Mouse (Mus musculus) embryo, embryonic 9.5 days (tissue): ENCODE measurements at regions not wholly inside any gene's neighbourhood (a gene's known extent, or its start where the extent isn't known, plus 50 kb on each side); places are given as distances from the start of the nearest gene placed in this dataset.

ENCODE experiments used
- DNase-seq: peaks from one replicate; pipeline ENCODE4 v3.0.0-alpha.2; 2017; ENCODE audit errors: extremely low spot score

DNA sequence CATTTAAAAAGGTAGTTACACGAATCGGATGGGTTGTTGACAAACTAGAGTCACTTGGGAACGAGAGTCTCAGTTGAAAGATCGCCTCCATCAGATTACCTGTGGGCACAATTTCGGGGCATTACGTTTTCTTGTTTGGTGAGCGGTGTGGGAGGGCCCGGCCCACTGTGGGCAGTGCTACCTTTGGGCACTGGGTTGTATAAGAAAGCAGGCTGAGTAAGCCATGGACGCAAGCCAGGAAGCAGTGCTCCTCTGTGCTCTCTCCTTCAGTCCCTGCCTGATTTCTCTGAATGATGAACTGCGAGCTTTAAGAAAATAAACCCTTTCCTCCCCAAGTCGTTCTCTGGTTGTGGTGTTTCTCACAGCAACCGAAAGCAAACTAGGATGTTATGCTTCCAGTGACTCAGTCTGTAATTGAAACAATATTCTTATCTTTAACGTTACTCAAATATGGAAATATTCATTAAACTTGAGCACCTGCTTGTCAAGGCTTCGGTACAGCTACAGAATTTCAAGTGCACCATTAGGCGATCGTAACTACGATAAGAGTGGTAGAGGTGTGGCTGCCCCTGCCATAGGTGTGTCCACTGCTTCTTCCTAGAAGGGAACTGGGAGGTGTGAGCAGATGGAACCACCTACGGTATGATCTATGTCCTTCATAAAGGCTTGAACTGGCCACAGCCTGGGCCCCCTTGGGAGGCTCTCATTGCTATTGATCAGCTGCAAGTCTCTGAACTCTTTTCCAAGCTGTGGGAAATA lies 119.2 kb upstream of the Tsc22d1 start:
- DNase-seq, result no peak

DNA sequence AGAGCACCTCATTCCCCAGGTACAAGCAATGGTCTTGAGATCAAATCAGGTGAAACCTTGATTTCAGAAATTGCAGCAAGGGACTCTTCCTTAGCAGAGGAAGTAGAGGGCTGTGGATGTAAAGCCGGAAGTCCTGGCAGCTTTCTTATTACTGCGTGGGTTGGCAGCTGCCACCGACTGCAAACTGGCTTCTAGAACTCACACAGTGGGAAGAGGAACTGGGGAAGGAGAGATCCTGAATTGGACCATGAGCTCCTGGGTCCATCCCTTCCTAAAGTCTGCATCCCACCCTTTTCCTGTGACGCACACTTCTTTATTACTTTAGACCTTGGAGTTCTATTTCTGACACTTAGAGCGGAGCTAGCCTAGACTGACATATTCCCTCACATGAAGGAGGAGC lies 116.9 kb upstream of the Tsc22d1 start:
- no peak for DNase-seq

DNA sequence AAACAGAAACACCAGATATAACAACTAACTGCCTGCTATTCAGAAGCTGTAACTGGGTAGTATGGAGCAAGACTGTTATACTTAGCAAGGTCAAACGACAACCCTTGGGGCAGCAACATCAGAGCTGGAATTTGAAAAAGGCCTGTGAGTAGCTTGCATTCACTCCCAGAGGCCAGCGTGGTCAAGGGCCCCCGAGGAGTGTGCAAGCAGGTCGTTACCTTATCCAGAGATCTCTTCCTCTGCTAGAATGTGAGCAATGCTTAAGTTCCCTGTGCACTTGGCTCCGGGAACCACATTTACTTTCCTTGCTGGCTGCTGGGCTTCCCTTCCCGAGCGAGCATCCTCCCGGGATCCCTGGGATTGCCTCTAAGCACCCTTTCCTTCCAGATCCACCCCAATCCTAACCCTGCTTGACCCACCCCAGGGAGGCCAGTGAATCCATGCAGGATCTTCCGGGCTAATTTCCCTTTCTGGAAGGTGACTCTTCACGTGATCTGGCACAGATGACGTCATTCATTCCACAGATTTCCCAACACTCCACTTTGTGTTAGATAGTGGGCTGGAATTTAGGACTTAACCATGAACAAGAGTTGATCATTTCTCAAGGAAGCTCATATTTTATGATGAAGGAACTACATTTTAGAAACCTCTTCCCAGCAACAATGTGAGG lies 112.3 kb upstream of the Tsc22d1 start:
- DNase-seq, result no peak

DNA sequence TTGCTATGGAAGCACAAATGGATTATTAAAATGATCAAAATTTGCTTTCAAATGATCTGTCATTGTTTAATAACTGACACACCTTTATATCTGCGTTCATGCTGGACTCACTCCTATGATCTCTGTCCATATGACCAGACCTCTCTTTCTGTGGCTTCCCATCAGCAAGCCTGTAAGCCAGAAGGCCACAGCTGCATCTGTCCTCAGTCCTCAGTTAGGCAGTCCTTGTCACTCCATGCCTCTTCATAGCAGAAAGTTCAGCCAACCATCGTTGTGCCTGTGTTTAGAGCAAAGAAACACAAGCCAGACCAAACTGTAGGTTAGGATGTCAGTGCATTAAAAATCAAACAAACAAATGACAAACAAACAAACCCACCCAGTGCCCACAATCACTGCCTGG lies 107.2 kb upstream of the Tsc22d1 start:
- no peak for DNase-seq

DNA sequence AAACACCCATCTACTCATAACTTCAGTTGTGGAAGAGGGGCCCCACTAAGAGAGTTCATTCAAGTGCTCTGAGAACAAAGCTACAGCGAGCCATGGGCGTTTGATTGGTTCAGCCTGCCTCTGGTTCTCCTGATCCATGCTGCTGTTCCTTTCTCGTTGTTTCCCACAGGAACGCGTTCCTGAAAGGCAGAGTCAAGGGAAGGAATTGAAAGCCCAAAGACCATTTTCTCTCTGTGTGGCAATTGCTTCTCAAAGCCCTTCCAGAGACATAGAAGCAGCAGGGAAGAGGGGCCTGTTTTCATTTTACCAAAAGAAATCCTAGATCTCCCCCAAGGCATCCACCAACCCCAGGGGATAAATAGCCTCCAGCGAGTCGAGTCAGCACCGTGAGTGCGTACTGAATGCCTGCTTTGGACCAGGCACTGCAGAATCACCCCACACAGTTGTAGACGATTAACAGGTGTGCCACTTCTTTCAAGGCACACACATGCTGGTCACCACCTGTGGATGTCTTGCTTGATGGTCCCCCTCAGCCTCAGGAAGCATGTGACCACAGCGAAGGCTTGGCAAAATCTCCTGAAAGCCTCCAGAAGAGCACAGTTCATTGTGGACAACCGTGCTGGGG lies 106.5 kb upstream of the Tsc22d1 start:
- DNase-seq, result no peak

DNA sequence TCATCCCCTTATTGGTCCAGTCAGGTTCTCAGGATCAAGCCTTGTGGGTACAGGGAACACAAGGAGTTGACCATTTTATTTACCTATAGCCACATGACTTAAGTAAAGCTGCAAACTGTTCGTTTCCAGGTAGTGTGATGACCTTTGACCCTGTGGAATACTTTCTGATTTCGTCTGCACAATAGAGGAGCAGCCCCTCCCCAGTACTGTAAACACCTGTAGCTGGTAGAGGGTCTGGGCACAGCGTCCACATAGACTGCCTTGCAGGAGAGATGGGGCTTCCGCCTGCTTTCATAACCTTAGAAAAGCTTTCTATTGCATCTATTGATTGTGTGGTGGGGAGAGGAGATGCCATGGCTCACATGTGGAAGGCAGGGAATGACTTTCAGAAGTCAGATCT lies 105.2 kb upstream of the Tsc22d1 start:
- no peak for DNase-seq

DNA sequence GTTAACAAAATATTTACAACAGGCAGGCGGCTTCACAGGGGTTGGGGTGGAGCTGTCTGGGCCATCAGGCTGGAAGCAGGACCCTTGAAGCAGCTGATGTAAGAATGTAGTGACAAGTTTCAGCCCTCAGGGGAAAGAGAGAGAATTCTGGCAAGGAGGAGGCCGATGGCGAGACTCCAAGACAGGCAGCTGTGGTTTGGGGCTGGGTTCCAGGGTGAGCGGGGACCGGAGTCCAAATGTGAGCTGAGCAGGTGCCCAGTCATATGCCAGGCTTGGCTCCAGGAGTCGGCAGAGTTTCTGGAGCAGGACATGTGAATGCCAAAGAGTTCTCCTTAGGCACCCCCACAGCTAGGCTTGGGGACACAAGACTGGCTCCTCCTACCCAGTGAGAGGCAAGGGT lies 104.5 kb upstream of the Tsc22d1 start:
- no peak for DNase-seq

DNA sequence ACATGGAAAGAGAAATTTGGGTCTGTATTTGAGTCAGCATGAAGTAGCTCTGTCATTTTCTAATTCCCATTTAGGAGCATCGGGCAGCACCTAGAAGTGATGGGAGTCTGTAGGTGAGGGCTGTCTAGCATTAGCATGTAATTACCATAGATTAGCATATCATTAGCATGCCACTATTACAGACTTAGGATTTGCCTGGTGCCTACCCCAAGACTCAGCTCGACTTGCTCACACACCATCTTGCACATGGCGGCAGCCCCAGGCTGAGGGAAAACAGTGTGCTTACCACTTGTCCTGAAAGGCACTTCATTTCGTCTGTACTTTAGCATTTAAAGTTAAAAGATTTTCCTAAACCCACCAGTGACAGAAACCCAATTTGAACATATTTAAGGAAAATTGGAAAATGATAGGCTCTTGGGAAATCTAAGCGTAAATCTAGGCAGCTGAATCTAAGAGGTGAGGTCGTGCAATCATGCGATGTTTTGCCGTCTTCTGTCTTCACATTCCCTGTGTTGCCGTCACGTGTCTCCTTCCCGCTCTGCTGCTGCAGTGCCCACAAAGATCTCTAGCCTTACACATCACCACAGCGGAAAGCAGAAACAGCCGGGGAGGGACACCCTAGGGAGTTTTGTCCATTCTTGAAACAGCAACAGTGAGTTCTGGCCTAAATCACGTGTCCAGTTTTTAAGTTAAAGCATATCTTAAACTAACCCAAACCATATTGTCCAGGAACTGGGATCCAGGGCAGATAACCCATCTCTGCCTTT lies 101.2 kb upstream of the Tsc22d1 start:
- no peak for DNase-seq

DNA sequence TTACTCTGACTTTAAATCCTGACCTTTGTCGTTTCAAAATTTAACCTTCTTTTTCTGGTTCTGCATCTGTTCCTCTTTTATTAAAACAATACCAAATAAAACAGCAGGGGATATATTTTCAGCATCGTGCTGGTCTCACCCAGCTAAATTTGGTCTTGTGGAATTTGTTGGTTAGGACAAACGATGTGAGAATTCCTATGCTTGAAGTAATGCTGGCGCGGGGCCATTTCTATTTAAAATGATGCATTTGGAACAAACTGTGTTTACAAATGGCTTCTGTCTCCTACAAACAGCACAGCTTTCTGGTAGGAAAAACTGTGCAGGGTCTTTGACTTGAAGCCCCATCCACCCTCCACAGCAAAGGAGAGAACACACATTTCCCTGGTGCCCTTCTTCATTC lies 96.3 kb upstream of the Tsc22d1 start:
- no peak for DNase-seq

DNA sequence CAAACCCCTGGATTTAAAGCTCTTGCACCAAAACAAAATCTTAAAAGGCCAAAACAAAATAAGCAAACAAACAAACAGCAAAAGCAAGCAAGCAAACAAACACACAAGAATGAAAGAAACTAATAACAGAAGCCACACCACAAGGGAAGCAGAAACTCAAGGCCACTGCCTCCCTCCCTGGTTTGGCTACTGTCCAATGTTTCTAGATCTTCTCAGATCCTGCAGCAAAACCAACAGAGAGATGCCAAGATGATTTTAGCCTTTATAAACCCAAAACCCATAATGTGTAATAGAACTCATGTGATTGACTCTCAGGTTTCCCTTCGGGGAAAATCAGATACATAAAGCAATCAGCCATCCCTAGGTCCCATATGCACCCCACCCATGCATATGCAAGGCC lies 90.5 kb upstream of the Tsc22d1 start:
- DNase-seq, result no peak

DNA sequence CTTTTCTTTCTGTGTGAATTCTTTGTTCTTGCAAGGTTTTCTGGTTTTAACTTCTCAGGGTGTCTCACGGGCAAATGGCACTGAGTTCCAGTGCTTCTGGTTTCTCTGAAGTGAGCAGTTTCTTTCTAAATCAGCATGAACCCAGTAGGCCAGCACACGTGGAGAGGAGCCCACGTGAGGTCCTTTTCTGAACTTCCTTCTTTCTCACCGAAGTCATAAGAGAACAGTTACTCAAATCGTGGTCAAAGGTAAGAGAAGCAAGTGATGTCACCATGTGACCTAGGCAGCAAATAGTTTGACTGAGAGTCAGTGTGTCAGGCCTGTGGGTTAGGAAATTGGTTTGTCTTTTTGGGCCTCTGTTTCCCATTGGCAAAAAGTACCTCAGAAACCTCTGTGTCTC lies 84.8 kb upstream of the Tsc22d1 start:
- DNase-seq, result no peak

DNA sequence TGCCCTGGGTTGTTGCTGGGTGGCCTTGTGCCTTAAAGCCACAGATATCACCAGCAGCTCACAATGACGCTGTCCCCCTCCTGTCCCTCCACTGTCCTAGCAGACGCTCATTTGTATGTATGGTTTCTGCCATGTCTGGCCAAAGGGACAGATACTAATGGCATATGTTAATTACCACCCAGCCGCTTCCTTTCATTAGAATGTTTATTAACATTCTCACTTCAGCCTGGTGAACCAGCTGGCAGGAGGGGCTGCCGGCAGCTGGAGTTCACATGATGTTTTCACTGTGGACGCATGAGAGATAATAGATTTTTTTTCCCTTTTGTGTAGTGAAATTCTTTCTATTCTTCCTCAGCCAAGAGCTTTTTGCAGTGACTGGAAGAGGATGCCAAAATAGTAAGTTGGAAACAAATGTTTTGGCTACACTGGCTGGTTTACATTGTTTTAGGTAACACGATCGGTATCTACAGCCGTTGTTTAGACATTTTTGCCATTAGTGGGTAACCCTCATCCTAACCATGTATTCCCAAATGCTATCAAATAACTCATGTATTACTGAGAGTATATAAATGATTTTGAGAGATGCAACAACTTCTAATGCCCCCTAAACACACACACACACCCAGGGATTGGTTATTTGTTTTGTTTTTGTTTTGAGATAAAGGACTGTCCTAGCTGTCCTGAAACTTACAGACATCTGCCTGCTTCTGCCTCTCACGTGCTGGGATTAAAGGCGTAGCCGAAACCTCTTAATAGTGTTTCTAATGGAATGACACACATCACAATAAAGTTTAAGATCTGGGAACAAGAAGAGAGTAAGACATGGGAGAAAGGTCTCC lies 83.0 kb upstream of the Tsc22d1 start:
- DNase-seq, result no peak

DNA sequence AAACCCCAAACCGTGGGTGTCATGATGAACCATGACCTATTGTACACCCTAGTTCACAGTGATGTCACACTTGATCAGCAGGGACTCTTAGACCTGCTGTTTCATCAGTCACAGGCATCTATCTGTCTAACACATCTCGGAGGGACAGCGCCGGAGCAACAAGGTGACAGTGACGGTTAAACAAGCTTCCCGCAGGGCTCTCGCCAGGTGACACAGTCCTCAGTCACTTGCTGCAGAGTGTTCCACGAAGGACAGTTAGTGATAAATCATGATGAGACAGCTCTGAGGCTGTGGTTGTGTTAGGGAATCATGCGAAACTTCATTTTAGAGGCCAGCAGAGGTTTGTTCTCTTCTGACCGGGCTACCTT lies 82.4 kb upstream of the Tsc22d1 start:
- DNase-seq, result no peak

DNA sequence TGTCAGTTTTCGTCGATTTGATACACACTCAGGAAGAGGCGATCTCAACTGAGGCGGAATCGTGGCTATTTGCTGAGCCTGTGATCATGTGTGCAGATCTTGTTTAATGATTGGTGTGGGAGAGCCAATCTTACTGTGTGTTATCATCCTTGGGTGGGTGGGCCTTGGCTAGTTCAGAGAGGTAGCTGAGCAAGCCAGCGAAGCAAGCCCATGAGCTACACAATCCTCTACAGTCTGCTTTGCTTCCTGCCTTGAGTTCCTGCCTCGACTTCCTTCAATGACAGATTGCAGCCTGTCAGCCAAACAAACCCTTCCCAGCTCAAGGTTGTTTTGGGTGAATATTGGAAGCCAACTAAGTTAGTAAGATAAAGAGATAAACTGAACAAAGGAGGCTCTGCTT lies 74.0 kb upstream of the Tsc22d1 start:
- DNase-seq, result no peak

DNA sequence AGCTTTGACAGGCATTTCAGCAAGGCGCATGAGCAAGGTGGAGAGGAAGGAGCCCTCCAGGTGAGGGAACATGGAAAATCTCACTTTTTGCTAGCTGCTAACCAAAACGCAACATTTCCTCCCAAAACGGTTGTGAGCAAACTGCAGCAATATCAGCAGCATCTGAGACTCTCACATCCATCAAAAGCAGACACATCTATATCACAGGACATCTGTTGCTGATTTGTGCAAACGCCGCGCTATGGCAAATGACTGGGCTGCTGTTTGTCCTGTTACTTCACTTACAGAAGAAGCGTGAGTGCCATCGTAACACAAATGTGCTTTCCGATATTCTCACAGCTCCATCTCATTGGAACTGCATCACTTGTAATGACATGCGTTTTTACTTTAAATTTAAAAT lies 73.5 kb upstream of the Tsc22d1 start:
- DNase-seq, result no peak

DNA sequence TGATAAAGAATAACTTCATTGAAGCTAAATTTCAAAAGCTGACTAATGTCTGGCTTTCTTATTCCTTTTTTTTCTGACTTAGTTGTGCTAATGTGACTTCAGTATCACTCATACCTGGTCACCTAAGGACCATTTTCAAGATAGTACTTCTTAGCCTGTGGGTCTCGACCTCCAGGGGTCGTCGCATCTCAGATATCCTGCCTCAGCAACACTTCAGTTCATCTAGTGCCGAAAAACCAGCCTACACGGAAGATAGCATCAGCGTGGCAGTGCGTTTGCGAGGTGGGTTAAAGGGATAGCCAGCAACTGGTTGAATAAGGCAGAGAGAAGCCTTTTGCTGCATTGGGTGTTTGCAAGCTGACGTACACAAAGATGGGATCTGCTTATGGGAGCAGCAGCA lies 62.9 kb upstream of the Tsc22d1 start:
- no peak for DNase-seq

DNA sequence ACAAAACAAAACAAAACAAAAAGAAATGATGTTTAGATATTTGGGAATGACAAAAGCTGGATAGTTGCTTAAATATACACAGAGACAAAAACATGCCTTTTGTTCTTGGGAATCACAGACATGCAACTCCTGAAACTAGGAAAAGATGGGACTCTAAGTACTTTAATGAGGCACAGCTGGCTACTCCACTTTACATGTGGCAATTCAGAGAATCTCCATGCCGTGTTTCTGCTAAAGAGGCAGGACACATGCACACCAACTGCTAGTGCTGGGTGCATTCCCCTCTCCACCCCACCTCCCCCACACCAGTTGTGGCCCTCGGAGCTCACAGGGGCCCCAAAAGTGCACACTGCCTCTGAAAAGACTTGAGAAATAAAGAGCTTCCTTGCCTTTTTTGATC lies 58.6 kb upstream of the Tsc22d1 start:
- no peak for DNase-seq

DNA sequence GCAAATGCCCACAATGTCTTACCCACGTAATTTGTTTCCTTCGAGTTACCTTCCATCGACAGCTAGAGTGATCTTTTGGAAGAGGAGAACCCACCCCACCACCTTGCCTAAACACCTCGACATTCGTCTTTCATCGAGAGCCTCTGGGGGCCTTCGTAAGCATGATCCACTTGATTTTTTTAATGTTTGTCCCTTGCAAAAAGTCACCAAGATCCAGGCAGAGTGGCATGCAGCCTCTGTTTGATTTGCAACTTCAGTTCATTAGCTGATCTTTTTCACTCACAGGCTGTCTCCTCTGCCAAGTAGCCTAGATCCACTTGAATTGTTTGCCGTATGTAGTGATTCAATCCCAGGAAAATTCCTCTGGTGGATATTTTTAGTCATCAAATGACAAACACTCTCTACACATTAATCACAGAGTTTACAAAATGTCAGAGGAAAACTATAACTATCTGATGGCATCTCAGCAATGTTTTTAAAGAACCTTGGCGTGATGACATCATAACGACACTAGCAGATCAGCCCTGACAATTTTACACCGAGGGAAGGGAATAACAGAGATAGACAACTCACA lies 54.8 kb upstream of the Tsc22d1 start:
- no peak for DNase-seq

DNA sequence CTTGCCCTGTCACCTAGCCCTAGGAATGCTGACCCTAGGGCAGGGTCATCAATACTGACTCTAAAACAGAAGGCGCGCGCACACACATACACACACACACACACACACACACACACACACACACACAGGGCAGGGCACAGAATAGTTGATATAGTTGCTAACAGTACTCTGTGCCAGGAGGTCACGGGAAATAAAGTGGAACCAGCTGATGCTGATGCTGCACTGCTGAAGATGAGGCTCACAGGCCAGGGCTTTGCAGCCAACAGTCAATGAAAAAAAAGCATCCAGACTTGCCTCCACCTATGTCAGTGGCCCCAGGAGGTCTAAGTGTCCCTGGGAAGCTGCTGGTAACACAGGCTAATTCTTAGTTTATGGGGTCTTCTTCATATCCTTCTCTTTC lies 50.7 kb upstream of the Tsc22d1 start:
- no peak for DNase-seq
